Mouse (Mus musculus): Measurements from ENCODE around the gene Muc20. TPM values are rescaled to one million over a fixed set of nuclear protein-coding genes. Genes with fewer than 3 reads are reported as not detected.

The Muc20 gene
- total and polyA plus RNA-seq, 3 experiments: 0.11 TPM; not detected in 2

- DNase-seq (ENCODE audit: low spot score) (no peak), ATAC-seq (ENCODE audit: extremely low read depth, insufficient number of reproducible peaks, low FRiP score, poor library complexity, severe bottlenecking) (no peak)
- H3K4me1 ChIP-seq (ENCODE audit: insufficient read depth, low read depth, low read length): no peaks in the 10 kb centered on the region
- no peaks in the 10 kb centered on the region for H3K9me3 ChIP-seq (replicated peaks)
- no peak overlapping the region for H3K4me3 ChIP-seq (ENCODE audit: low read depth, low read length)
- peaks cover 25% of the 10 kb centered on the region for H3K27me3 ChIP-seq (ENCODE audit: insufficient read depth, low read length)
- H3K36me3 ChIP-seq (replicated peaks): no peaks in the 10 kb centered on the region
- TF ChIP-seq GATA2 (IDR thresholded peaks at IDR 0.05; ENCODE audit: borderline replicate concordance, low read depth, low read length) (no peak), TAL1 (conservative IDR thresholded peaks at IDR 0.05; ENCODE audit: low read depth, low read length) (no peak), GATA1 (IDR thresholded peaks at IDR 0.05; ENCODE audit: borderline replicate concordance, low read length) (no peak), CTCF (IDR thresholded peaks at IDR 0.05; ENCODE audit: low read depth, low read length) (no peak), POLR2AphosphoS5 (IDR thresholded peaks at IDR 0.05; ENCODE audit: insufficient replicate concordance, low read depth, low read length) (no peak)
Measured at GRCm38 (mm10) chr16:32764550-32764949, 32.7 kb downstream of the Muc20 start.

DNA sequence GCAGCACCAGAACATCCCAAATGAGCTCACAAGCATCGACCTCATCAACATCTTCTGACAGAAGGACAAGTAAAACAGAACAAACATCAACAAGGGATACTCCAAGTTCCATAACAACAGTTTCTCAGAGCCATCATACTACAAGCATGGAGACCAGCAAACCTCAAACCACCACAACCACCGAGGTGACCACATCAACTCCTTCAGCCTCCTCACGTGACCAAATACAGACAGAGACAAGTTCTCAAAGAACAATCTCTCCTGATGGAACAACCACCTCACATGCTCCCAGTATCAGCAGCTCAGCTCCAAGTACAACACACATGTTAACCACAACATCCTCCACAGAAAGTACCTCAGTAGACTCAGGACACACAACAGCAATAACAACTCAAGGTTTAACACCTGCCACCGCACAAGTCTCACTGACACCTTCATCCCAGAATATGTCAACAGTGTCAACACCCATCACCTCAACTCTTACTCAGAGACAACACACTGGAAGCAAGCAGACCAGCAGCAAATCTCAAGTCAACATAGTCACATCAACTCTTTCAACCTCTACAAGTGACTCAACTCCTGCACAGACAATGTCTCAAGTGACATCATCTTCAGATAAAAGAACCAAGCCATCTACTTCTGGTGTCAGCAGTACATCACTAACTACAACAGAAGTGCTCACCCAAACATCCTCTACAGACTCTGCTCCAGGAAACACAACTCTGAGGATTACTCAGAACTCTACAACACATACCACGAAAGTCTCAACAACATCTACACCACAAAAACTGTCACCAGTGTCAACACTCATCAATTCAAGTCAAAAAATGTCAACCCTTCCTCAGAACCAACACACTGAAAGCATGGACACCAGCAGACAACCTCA is 46.8 kb downstream of the Muc20 start:
- TF ChIP-seq TAL1 (conservative IDR thresholded peaks at IDR 0.05; ENCODE audit: low read depth, low read length) (no peak), GATA2 (IDR thresholded peaks at IDR 0.05; ENCODE audit: borderline replicate concordance, low read depth, low read length) (no peak), CTCF (IDR thresholded peaks at IDR 0.05; ENCODE audit: low read depth, low read length) (no peak), POLR2AphosphoS5 (IDR thresholded peaks at IDR 0.05; ENCODE audit: insufficient replicate concordance, low read depth, low read length) (no peak), GATA1 (IDR thresholded peaks at IDR 0.05; ENCODE audit: borderline replicate concordance, low read length) (no peak)
- H3K27me3 ChIP-seq (ENCODE audit: insufficient read depth, low read length): peaks cover 23% of the 10 kb centered on the region
- no peaks in the 10 kb centered on the region for H3K36me3 ChIP-seq (replicated peaks)
- ATAC-seq (ENCODE audit: extremely low read depth, insufficient number of reproducible peaks, low FRiP score, poor library complexity, severe bottlenecking) (no peak), DNase-seq (ENCODE audit: low spot score) (no peak)
- no peak overlapping the region for H3K4me3 ChIP-seq (ENCODE audit: low read depth, low read length)
- H3K4me1 ChIP-seq (ENCODE audit: insufficient read depth, low read depth, low read length): no peaks in the 10 kb centered on the region
- no peaks in the 10 kb centered on the region for H3K9me3 ChIP-seq (replicated peaks)

DNA sequence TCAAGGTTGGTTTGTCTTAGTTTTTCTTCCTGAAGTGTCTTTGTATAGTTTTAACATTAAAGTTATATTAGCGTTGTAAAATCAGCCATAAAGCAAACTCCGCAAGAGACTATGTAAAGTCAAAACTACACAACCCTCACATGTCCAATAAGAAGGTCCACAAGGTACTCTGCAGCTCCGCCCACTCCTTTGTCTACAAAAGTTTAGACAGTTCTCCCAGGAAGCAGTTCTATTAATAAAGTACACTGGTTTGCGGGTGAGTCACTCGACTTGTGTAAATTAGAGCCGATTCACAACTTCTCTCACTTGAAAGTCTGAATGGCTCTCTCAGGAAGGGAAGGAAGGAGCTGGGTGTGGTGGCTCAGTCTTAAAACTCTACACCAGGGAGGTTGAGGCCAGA is 51.4 kb downstream of the Muc20 start:
- Histone ChIP-seq H3K9me3 (replicated peaks) (no peaks in the 10 kb centered on the region), H3K4me1 (ENCODE audit: insufficient read depth, low read depth, low read length) (no peaks in the 10 kb centered on the region), H3K4me3 (ENCODE audit: low read depth, low read length) (no peak overlapping the region), H3K36me3 (replicated peaks) (no peaks in the 10 kb centered on the region), H3K27me3 (ENCODE audit: insufficient read depth, low read length) (peaks cover 30% of the 10 kb centered on the region)
- no peak for ATAC-seq (ENCODE audit: extremely low read depth, insufficient number of reproducible peaks, low FRiP score, poor library complexity, severe bottlenecking)
- DNase-seq (ENCODE audit: low spot score): no peak
- TF ChIP-seq CTCF (IDR thresholded peaks at IDR 0.05; ENCODE audit: low read depth, low read length): no peak
- no peak for TF ChIP-seq GATA1 (IDR thresholded peaks at IDR 0.05; ENCODE audit: borderline replicate concordance, low read length)
- TF ChIP-seq TAL1 (conservative IDR thresholded peaks at IDR 0.05; ENCODE audit: low read depth, low read length): no peak
- TF ChIP-seq POLR2AphosphoS5 (IDR thresholded peaks at IDR 0.05; ENCODE audit: insufficient replicate concordance, low read depth, low read length): no peak
- no peak for TF ChIP-seq GATA2 (IDR thresholded peaks at IDR 0.05; ENCODE audit: borderline replicate concordance, low read depth, low read length)

DNA sequence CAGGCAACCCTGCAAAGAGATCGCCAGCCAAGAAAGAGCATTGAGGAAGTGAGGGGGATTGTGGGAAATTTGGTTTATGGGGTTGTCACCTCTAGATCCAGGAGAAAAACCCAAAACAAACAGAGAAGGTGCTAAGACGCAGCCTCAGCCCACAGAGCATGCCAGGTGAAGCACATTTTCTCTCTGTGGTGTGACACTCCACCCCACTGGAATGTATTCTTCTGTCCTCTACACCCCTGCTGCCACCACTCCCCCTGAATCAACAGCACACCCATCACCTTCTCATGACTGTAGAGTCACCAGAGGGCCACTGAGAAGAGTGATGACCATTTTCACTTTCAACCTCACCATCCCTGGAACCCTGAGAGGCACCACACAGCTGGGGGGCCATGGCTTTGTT is 54.5 kb downstream of the Muc20 start:
- no peak overlapping the region for H3K4me3 ChIP-seq (ENCODE audit: low read depth, low read length)
- H3K9me3 ChIP-seq (replicated peaks): no peaks in the 10 kb centered on the region
- H3K27me3 ChIP-seq (ENCODE audit: insufficient read depth, low read length): peaks cover 43% of the 10 kb centered on the region
- ATAC-seq (ENCODE audit: extremely low read depth, insufficient number of reproducible peaks, low FRiP score, poor library complexity, severe bottlenecking) (no peak), DNase-seq (ENCODE audit: low spot score) (no peak)
- H3K36me3 ChIP-seq (replicated peaks): no peaks in the 10 kb centered on the region
- H3K4me1 ChIP-seq (ENCODE audit: insufficient read depth, low read depth, low read length): no peaks in the 10 kb centered on the region
- TF ChIP-seq GATA1 (IDR thresholded peaks at IDR 0.05; ENCODE audit: borderline replicate concordance, low read length): no peak
- TF ChIP-seq TAL1 (conservative IDR thresholded peaks at IDR 0.05; ENCODE audit: low read depth, low read length): no peak
- no peak for TF ChIP-seq POLR2AphosphoS5 (IDR thresholded peaks at IDR 0.05; ENCODE audit: insufficient replicate concordance, low read depth, low read length)
- TF ChIP-seq GATA2 (IDR thresholded peaks at IDR 0.05; ENCODE audit: borderline replicate concordance, low read depth, low read length): no peak
- no peak for TF ChIP-seq CTCF (IDR thresholded peaks at IDR 0.05; ENCODE audit: low read depth, low read length)

DNA sequence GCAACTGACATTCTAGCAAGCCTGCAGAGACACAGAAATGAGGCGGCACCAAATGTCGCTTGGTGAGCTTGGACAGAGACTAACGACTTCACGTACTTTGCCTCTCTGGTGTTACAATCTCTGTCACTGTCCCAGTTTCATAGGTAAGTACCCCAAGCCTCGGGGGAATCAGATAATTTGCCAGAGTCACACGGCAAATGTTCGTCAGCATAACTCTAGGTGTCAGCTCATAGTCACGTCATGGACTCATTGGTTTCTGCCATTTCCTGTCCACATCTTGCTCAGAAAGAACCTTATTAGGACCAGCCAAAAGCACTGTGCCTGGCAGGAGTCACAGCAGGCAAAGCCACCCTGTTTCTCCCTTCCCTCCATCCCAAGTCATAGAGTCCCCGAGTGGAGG is 55.9 kb downstream of the Muc20 start:
- Histone ChIP-seq H3K4me3 (ENCODE audit: low read depth, low read length) (no peak overlapping the region), H3K4me1 (ENCODE audit: insufficient read depth, low read depth, low read length) (no peaks in the 10 kb centered on the region), H3K36me3 (replicated peaks) (no peaks in the 10 kb centered on the region), H3K9me3 (replicated peaks) (no peaks in the 10 kb centered on the region), H3K27me3 (ENCODE audit: insufficient read depth, low read length) (peaks cover 48% of the 10 kb centered on the region)
- DNase-seq (ENCODE audit: low spot score): no peak
- no peak for ATAC-seq (ENCODE audit: extremely low read depth, insufficient number of reproducible peaks, low FRiP score, poor library complexity, severe bottlenecking)
- TF ChIP-seq POLR2AphosphoS5 (IDR thresholded peaks at IDR 0.05; ENCODE audit: insufficient replicate concordance, low read depth, low read length): no peak
- no peak for TF ChIP-seq CTCF (IDR thresholded peaks at IDR 0.05; ENCODE audit: low read depth, low read length)
- TF ChIP-seq GATA2 (IDR thresholded peaks at IDR 0.05; ENCODE audit: borderline replicate concordance, low read depth, low read length): no peak
- no peak for TF ChIP-seq GATA1 (IDR thresholded peaks at IDR 0.05; ENCODE audit: borderline replicate concordance, low read length)
- no peak for TF ChIP-seq TAL1 (conservative IDR thresholded peaks at IDR 0.05; ENCODE audit: low read depth, low read length)

DNA sequence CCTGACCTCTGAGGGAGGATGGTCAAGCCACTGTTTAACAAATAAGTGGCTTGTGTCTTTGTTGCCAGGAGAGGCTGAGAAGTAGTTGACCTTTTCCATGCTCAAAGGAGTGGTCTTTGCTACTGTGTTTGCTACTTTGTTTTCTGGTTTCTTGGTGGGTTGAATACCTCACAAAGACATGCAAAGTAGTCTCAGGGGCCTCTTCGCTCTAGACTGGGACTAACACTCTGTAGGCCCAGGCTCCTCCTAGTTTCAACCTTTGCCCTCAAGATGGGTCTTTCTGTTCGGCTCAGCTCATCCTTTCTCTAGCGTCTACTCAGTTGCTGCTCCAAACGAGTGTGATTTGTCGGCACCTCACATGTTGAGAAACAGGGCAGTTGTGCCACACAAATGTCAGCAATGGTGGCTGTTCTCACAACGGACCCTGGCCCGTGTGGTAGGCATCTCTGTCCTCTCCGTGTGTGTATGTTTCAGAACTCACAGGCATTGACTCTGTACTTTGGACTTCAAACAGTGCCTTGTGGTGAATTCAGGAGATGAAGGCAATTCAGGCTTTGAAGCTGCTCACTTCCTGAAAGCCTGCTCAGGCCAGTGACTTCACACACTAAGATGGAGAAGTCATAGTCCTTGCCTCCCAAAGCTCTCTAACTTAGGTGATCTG is 57.1 kb downstream of the Muc20 start:
- no peak for DNase-seq (ENCODE audit: low spot score)
- no peaks in the 10 kb centered on the region for H3K9me3 ChIP-seq (replicated peaks)
- H3K27me3 ChIP-seq (ENCODE audit: insufficient read depth, low read length): peaks cover 48% of the 10 kb centered on the region
- TF ChIP-seq POLR2AphosphoS5 (IDR thresholded peaks at IDR 0.05; ENCODE audit: insufficient replicate concordance, low read depth, low read length): no peak
- no peak for ATAC-seq (ENCODE audit: extremely low read depth, insufficient number of reproducible peaks, low FRiP score, poor library complexity, severe bottlenecking)
- H3K4me3 ChIP-seq (ENCODE audit: low read depth, low read length): no peak overlapping the region
- H3K36me3 ChIP-seq (replicated peaks): no peaks in the 10 kb centered on the region
- H3K4me1 ChIP-seq (ENCODE audit: insufficient read depth, low read depth, low read length): no peaks in the 10 kb centered on the region

Measured in G1E (cell line).